Mouse (Mus musculus) ovary, postnatal 10 days (tissue): ENCODE data around the gene Mrtfa.

ENCODE experiments used
- DNase-seq: peaks from one replicate; pipeline ENCODE4 v3.0.0; 2022; ENCODE audit warnings: low spot score

Mrtfa gene

GRCm38 (mm10) chr15:81101316-81101715 is 89.2 kb downstream of the Mrtfa start:
- no peak for DNase-seq

DNA sequence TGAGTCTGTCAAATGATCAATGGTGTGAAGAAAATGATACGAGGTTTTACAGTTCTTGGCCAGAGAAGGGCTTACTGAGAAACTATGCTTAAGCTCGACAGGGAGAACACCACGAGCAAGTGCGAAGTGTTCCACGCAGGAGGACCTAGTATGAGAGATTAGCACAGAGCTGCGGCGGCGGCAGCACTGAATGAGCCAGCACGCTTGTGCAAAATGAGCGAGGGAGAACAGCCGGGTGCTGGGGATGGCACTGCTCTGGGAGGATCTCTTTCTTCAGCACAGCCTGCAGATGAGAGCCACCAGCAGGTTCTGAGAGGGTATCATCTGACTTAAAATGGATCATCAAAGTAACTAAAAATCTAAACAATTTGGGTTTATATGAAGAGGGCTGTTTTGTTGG is 91.3 kb downstream of the Mrtfa start:
- no peak for DNase-seq

DNA sequence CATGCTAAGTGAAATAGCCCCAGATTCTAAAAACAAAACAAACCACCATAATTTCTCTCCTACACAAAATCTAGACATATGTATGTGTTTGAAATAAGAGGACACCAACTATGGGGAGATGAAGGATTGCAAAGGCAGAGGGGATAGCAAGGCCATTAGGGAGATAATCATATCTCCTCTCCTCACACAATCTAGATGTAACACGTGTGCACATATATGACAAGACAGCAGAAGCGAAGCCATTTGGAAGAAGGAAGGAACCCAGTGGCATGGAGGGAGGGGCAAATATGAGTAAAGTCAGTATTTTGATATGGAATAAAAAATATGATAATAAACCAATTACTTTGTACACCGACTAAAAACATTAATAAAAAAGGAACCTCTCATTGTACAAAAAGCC is 91.9 kb downstream of the Mrtfa start:
- no peak for DNase-seq

DNA sequence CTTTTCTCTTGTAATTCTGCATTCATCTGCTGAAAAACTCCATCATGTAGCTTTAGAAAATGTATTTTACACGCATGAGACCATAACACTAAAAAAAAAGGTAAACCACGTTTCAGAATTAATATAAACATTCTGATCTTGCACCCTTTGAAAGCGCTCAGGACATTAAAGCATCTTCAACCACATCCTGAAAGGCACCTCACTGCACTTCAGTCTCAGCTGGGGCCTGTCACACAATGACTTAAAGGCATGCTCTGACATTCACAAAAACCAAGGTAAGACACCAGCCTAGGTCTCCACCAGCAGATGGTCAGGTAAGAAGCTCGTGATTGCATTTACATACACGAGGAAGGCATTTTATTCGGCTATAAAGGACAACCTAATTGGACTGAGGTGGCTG is 92.7 kb downstream of the Mrtfa start:
- DNase-seq = no peak

- no peak for DNase-seq
Observed at GRCm38 (mm10) chr15:81097456-81097855, 93.1 kb downstream of the Mrtfa start.

GRCm38 (mm10) chr15:81096329-81097055 is 94.1 kb downstream of the Mrtfa start:
- no peak for DNase-seq

DNA sequence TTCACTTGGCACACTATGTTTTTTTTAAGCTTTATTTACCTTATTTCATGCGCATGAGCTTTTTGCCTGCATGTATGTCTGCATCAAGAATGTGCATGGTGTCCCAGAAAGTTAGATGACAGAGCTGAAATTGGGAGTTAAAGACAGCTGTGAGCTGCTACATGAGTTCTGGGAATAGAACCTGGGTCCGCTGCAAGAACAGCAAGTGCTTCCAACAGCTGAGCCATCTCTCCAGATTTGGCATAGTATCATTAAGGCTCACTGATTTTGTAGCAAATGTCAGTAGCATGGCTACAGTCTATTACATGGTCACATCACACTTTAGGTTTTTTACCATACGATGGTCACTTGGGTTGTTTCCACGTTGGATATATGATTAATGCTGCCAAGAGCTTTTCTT is 97.5 kb downstream of the Mrtfa start:
- no peak for DNase-seq

GRCm38 (mm10) chr15:81091718-81092117 is 98.8 kb downstream of the Mrtfa start:
- no peak for DNase-seq

- no peak for DNase-seq
Observed at GRCm38 (mm10) chr15:81087529-81087928, 103.0 kb downstream of the Mrtfa start.

- no peak for DNase-seq
Observed at GRCm38 (mm10) chr15:81086644-81087480, 103.7 kb downstream of the Mrtfa start.

- no peak for DNase-seq
Observed at GRCm38 (mm10) chr15:81083826-81084225, 106.7 kb downstream of the Mrtfa start.

- no peak for DNase-seq
Observed at GRCm38 (mm10) chr15:81083281-81083680, 107.3 kb downstream of the Mrtfa start.

- no peak for DNase-seq
Observed at GRCm38 (mm10) chr15:81081216-81081615, 109.3 kb downstream of the Mrtfa start.

- DNase-seq = no peak
Observed at GRCm38 (mm10) chr15:81080405-81080804, 110.2 kb downstream of the Mrtfa start.

- DNase-seq = no peak
Observed at GRCm38 (mm10) chr15:81079255-81079654, 111.3 kb downstream of the Mrtfa start.

GRCm38 (mm10) chr15:81077551-81077950 is 113.0 kb downstream of the Mrtfa start:
- no peak for DNase-seq

GRCm38 (mm10) chr15:81074543-81074942 is 116.0 kb downstream of the Mrtfa start:
- no peak for DNase-seq

DNA sequence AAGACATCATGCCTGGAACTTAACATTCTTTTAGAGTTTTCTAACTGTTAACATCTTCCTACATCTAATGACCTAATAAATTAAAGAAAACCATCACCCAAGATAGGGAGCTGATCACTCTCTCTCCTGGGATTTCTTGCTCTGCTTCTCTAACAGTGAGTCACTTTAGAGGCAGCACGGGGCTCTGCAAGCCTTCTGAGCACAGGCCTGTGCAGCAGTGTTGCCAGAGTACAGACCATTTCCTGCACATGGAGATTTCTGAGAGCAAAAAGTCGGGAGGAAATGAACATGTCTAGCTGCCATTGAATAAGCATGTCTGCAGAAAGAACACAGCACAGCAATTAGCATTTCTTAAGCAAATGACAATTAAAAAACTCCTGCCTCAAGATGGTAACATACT is 116.8 kb downstream of the Mrtfa start:
- DNase-seq = no peak

DNA sequence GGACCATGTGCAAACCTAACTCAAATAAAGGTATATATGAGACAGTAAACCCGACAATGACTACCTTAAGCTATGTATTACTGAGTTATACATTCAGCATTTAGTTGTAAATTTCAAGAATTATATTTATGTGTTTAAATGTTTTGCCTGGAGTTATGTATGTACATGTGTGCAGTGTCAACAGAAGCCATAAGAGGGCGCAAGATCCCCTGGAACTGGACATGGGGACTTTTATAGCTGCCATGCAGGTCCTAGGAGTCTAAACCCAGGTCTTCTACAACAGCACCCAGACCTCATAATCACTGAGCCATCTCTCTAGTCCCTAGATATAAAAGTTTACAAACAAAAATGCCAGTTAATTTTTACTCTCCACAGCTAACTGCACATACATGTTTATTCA is 117.8 kb downstream of the Mrtfa start:
- DNase-seq = no peak

DNA sequence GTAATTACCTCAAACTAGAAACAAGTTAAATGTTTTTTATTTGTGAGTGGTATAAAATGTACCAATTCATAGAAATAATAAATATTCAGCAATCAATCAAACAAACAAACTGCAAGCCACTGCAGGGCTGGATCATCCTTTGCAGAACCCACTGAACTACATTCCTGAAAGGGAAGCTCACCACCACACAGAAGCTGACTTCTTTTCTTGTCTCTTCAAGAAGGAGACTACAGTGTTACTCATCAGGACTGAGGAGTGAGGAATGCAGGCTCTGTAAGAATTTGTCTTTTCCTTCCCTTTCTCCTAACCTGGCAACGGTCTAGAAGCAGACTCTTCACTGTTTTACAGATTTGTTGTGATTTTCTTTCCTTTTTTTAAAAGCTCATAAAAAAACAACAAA is 120.1 kb downstream of the Mrtfa start:
- DNase-seq = no peak

- DNase-seq = no peak
Observed at GRCm38 (mm10) chr15:81068641-81069381, 121.7 kb downstream of the Mrtfa start.

- no peak for DNase-seq
Observed at GRCm38 (mm10) chr15:81067761-81068160, 122.8 kb downstream of the Mrtfa start.

- DNase-seq = no peak
Observed at GRCm38 (mm10) chr15:81066976-81067375, 123.6 kb downstream of the Mrtfa start.
